Mouse (Mus musculus) liver, embryonic 14.5 days (tissue): ENCODE measurements around the gene Sytl4.

Source experiments
- CTCF ChIP-seq: IDR thresholded peaks from 2 replicates; pipeline ENCODE4 v1.5.1; 2016; ENCODE audit warnings: antibody characterized with exemption, low read depth, control low read depth
- EP300 ChIP-seq: IDR thresholded peaks from 2 replicates; pipeline ENCODE4 v1.6.1; 2016; ENCODE audit warnings: antibody characterized with exemption, low read depth

DNA sequence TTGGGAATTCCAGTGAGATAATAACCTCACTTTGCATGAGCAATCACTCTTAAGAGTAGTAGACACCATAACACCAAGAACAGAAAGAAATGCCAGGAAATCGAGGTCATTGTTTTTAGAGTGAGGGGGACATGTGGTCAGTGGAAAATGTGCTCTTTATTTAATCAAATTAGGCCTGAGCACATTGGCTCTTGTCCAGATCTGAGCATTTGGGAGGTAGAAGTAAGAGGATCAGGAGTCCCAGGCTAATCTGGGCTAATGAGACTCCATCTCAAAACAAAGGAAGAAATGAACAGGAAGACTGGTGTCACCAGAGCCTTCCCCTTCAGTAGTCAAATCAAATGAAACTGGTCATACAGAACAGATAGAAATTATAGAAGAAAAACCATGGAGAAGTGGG is 42.1 kb downstream of the Sytl4 start:
- no peak for TF ChIP-seq EP300
- no peak for TF ChIP-seq CTCF
